Mouse (Mus musculus): ENCODE results near the gene Ces4a. TPM values are rescaled to one million over a fixed set of nuclear protein-coding genes. Genes with fewer than 3 reads are reported as not detected.
"Not testable (repeated sequence)": the region's sequence is repeated elsewhere in the genome, so short reads cannot be mapped to it uniquely, and the experiment has no call there.

The Ces4a gene
- polyA plus RNA-seq, 1 experiment: not detected

- no peaks in the 10 kb centered on the region for H3K4me1 ChIP-seq (ENCODE audit: control insufficient read depth, insufficient read depth, low read length)
- H3K27ac ChIP-seq (ENCODE audit: insufficient read depth, low read length): peak overlapping the region; percentile 84
- no peak for TF ChIP-seq EP300 (IDR thresholded peaks at IDR 0.05; ENCODE audit: insufficient read depth, low read depth, low read length)
- no peak for TF ChIP-seq CTCF (IDR thresholded peaks at IDR 0.05; ENCODE audit: low read depth, low read length)
- no peak for TF ChIP-seq POLR2A (IDR thresholded peaks at IDR 0.05; ENCODE audit: insufficient read depth, low read length)
- no peaks in the 10 kb centered on the region for H3K27me3 ChIP-seq (ENCODE audit: control insufficient read depth, insufficient read depth, low read length, poor library complexity, severe bottlenecking)
- peak overlapping the region; percentile 100 for H3K9ac ChIP-seq (ENCODE audit: low read depth, poor library complexity, severe bottlenecking)
- peak overlapping the region; percentile 96 for H3K4me3 ChIP-seq (ENCODE audit: low read depth, low read length)
- H3K9me3 ChIP-seq (replicated peaks; ENCODE audit: control insufficient read depth, insufficient read depth, low read length, poor library complexity, severe bottlenecking): no peaks in the 10 kb centered on the region
- H3K36me3 ChIP-seq (ENCODE audit: control insufficient read depth, insufficient read depth, low read length, poor library complexity, severe bottlenecking): peaks cover 12% of the 10 kb centered on the region; the same call in 1 of the 2 replicates
Measured at GRCm38 (mm10) chr8:105171116-105172002, 39.8 kb downstream of the Ces4a start.

GRCm38 (mm10) chr8:105172003-105172362 is 40.4 kb downstream of the Ces4a start:
- Histone ChIP-seq H3K36me3 (ENCODE audit: control insufficient read depth, insufficient read depth, low read length, poor library complexity, severe bottlenecking) (peaks cover 15% of the 10 kb centered on the region), H3K4me1 (ENCODE audit: control insufficient read depth, insufficient read depth, low read length) (no peaks in the 10 kb centered on the region), H3K9ac (ENCODE audit: low read depth, poor library complexity, severe bottlenecking) (peak overlapping the region; percentile 100), H3K4me3 (ENCODE audit: low read depth, low read length) (no peak overlapping the region), H3K27me3 (ENCODE audit: control insufficient read depth, insufficient read depth, low read length, poor library complexity, severe bottlenecking) (no peaks in the 10 kb centered on the region), H3K27ac (ENCODE audit: insufficient read depth, low read length) (no peak overlapping the region), H3K9me3 (replicated peaks; ENCODE audit: control insufficient read depth, insufficient read depth, low read length, poor library complexity, severe bottlenecking) (no peaks in the 10 kb centered on the region)
- TF ChIP-seq CTCF (IDR thresholded peaks at IDR 0.05; ENCODE audit: low read depth, low read length): no peak
- TF ChIP-seq EP300 (IDR thresholded peaks at IDR 0.05; ENCODE audit: insufficient read depth, low read depth, low read length): no peak
- no peak for TF ChIP-seq POLR2A (IDR thresholded peaks at IDR 0.05; ENCODE audit: insufficient read depth, low read length)

GRCm38 (mm10) chr8:105175287-105175686 is 43.7 kb downstream of the Ces4a start:
- not testable (repeated sequence) for H3K27ac ChIP-seq (ENCODE audit: insufficient read depth, low read length); H3K27me3 ChIP-seq (ENCODE audit: control insufficient read depth, insufficient read depth, low read length, poor library complexity, severe bottlenecking); H3K4me3 ChIP-seq (ENCODE audit: low read depth, low read length); H3K4me1 ChIP-seq (ENCODE audit: control insufficient read depth, insufficient read depth, low read length); H3K9me3 ChIP-seq (replicated peaks; ENCODE audit: control insufficient read depth, insufficient read depth, low read length, poor library complexity, severe bottlenecking); H3K9ac ChIP-seq (ENCODE audit: low read depth, poor library complexity, severe bottlenecking)
- H3K36me3 ChIP-seq (ENCODE audit: control insufficient read depth, insufficient read depth, low read length, poor library complexity, severe bottlenecking): peaks cover 30% of the 10 kb centered on the region

- no peaks in the 10 kb centered on the region for H3K9me3 ChIP-seq (replicated peaks; ENCODE audit: control insufficient read depth, insufficient read depth, low read length, poor library complexity, severe bottlenecking)
- H3K4me1 ChIP-seq (ENCODE audit: control insufficient read depth, insufficient read depth, low read length): no peaks in the 10 kb centered on the region
- H3K4me3 ChIP-seq (ENCODE audit: low read depth, low read length): no peak overlapping the region
- H3K27me3 ChIP-seq (ENCODE audit: control insufficient read depth, insufficient read depth, low read length, poor library complexity, severe bottlenecking): no peaks in the 10 kb centered on the region
- TF ChIP-seq CTCF (IDR thresholded peaks at IDR 0.05; ENCODE audit: low read depth, low read length): no peak
- H3K27ac ChIP-seq (ENCODE audit: insufficient read depth, low read length): no peak overlapping the region
- H3K9ac ChIP-seq (ENCODE audit: low read depth, poor library complexity, severe bottlenecking): no peak overlapping the region
- H3K36me3 ChIP-seq (ENCODE audit: control insufficient read depth, insufficient read depth, low read length, poor library complexity, severe bottlenecking): peaks cover 28% of the 10 kb centered on the region
Measured at GRCm38 (mm10) chr8:105178211-105178800, 46.7 kb downstream of the Ces4a start.

- no peak overlapping the region for H3K4me3 ChIP-seq (ENCODE audit: low read depth, low read length)
- H3K9ac ChIP-seq (ENCODE audit: low read depth, poor library complexity, severe bottlenecking): no peak overlapping the region
- peaks cover 14% of the 10 kb centered on the region for H3K36me3 ChIP-seq (ENCODE audit: control insufficient read depth, insufficient read depth, low read length, poor library complexity, severe bottlenecking)
- no peak overlapping the region for H3K27ac ChIP-seq (ENCODE audit: insufficient read depth, low read length)
- no peaks in the 10 kb centered on the region for H3K4me1 ChIP-seq (ENCODE audit: control insufficient read depth, insufficient read depth, low read length)
- TF ChIP-seq EP300 (IDR thresholded peaks at IDR 0.05; ENCODE audit: insufficient read depth, low read depth, low read length) (no peak), POLR2A (IDR thresholded peaks at IDR 0.05; ENCODE audit: insufficient read depth, low read length) (no peak), CTCF (IDR thresholded peaks at IDR 0.05; ENCODE audit: low read depth, low read length) (no peak)
- no peaks in the 10 kb centered on the region for H3K27me3 ChIP-seq (ENCODE audit: control insufficient read depth, insufficient read depth, low read length, poor library complexity, severe bottlenecking)
- H3K9me3 ChIP-seq (replicated peaks; ENCODE audit: control insufficient read depth, insufficient read depth, low read length, poor library complexity, severe bottlenecking): no peaks in the 10 kb centered on the region
Measured at GRCm38 (mm10) chr8:105182201-105182600, 50.6 kb downstream of the Ces4a start.

GRCm38 (mm10) chr8:105186467-105187005 is 54.9 kb downstream of the Ces4a start:
- Histone ChIP-seq H3K36me3 (ENCODE audit: control insufficient read depth, insufficient read depth, low read length, poor library complexity, severe bottlenecking) (no peaks in the 10 kb centered on the region; the same call in none of the 2 replicates), H3K4me3 (ENCODE audit: low read depth, low read length) (no peak overlapping the region), H3K27ac (ENCODE audit: insufficient read depth, low read length) (no peak overlapping the region), H3K27me3 (ENCODE audit: control insufficient read depth, insufficient read depth, low read length, poor library complexity, severe bottlenecking) (no peaks in the 10 kb centered on the region), H3K4me1 (ENCODE audit: control insufficient read depth, insufficient read depth, low read length) (no peaks in the 10 kb centered on the region), H3K9me3 (replicated peaks; ENCODE audit: control insufficient read depth, insufficient read depth, low read length, poor library complexity, severe bottlenecking) (no peaks in the 10 kb centered on the region), H3K9ac (ENCODE audit: low read depth, poor library complexity, severe bottlenecking) (no peak overlapping the region)
- TF ChIP-seq EP300 (IDR thresholded peaks at IDR 0.05; ENCODE audit: insufficient read depth, low read depth, low read length): no peak
- TF ChIP-seq POLR2A (IDR thresholded peaks at IDR 0.05; ENCODE audit: insufficient read depth, low read length): no peak
- no peak for TF ChIP-seq CTCF (IDR thresholded peaks at IDR 0.05; ENCODE audit: low read depth, low read length)

All from ES-Bruce4 (cell line).